Mouse (Mus musculus) forebrain, embryonic 11.5 days (tissue): ENCODE results near the gene Vmn2r31. TPM values are rescaled to one million over a fixed set of nuclear protein-coding genes. Genes with fewer than 3 reads are reported as not detected.
"Not testable (repeated sequence)": the region's sequence is repeated elsewhere in the genome, so short reads cannot be mapped to it uniquely, and the experiment has no call there.

Experiments
- ATAC-seq: fragments of 200-750 bp; cut with Nextera tagmentation; replicated peaks from 2 replicates; pipeline ENCODE4 v1.8.0; 2017; ENCODE audit warnings: moderate TSS enrichment; ENCODE audit not compliant: low FRiP score
- DNase-seq: peaks from one replicate; pipeline ENCODE4 v3.0.0-alpha.2; 2017; ENCODE audit warnings: low spot score
- H3K27ac ChIP-seq: fragments of 300-500 bp; sonication (generic); 2 replicates; pipeline ENCODE4 v1.5.1; 2014; ENCODE audit warnings: low read depth, low read length
- H3K27me3 ChIP-seq: fragments of 300-500 bp; sonication (generic); 2 replicates; pipeline ENCODE4 v1.6.1; 2014; ENCODE audit warnings: mild to moderate bottlenecking, low read length, mixed read lengths; ENCODE audit not compliant: control insufficient read depth, insufficient read depth
- H3K36me3 ChIP-seq: fragments of 300-500 bp; sonication (generic); 2 replicates; pipeline ENCODE4 v1.6.1; 2014; ENCODE audit warnings: mild to moderate bottlenecking, low read length, moderate library complexity, mixed read lengths; ENCODE audit not compliant: control insufficient read depth, insufficient read depth
- H3K4me1 ChIP-seq: fragments of 300-500 bp; sonication (generic); replicated peaks from 2 replicates; pipeline ENCODE4 v1.6.1; 2014; ENCODE audit warnings: low read length, mixed read lengths; ENCODE audit not compliant: control insufficient read depth, insufficient read depth
- H3K4me2 ChIP-seq: fragments of 300-500 bp; sonication (generic); 2 replicates; pipeline ENCODE4 v1.6.1; 2014; ENCODE audit warnings: low read depth, mild to moderate bottlenecking, low read length, moderate library complexity, mixed read lengths; ENCODE audit not compliant: severe bottlenecking
- H3K4me3 ChIP-seq: fragments of 300-500 bp; sonication (generic); 2 replicates; pipeline ENCODE4 v1.5.1; 2014; ENCODE audit warnings: low read depth, low read length
- H3K9ac ChIP-seq: fragments of 300-500 bp; sonication (generic); 2 replicates; pipeline ENCODE4 v1.6.1; 2014; ENCODE audit warnings: low read length
- H3K9me3 ChIP-seq: fragments of 300-500 bp; sonication (generic); 2 replicates; pipeline ENCODE4 v1.6.1; 2016; ENCODE audit warnings: low read length, mixed read lengths; ENCODE audit not compliant: control insufficient read depth
- WGBS: fragments of 180-500 bp; shearing (Covaris S2); extraction: QIAGEN DNeasy Blood & Tissue Kit; methylation state at CpG from one replicate; pipeline ENCODE4 v1.1.7; 2014; 5-methylcytosine and 5-hydroxymethylcytosine counted together
- polyA plus RNA-seq: library from polyadenylated mRNA; unstranded; fragments of >200 nt; fragmentation: Nextera tagmentation; extraction: Ambion mirVana; gene quantifications from 2 replicates; pipeline ENCODE4 v1.2.1, GENCODE M21; 2014

Vmn2r31 gene
- polyA plus RNA-seq = not detected in 2 replicates

DNA sequence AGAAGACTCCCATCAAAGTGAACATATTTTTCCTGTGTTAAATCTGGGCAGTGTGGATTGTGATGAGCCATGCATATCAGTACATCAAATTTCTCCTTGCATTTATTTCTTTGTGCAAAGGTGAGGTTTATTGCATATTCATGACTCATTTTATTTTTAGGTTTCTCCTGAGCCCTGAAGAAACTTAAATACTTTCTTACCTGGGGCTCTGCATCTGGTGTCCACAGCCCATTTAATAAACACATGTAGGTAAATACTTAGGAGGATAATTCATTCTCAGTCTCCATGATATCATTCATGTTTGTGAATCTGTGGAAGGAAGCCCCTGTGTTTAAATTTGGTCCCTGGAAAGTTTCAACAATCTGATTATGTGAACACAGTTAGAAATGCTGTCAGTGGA is at the start of gene Vmn2r31:
Gene Vmn2r31, minus strand, starts transcription at position 101 of the 400 bp plus-strand sequence.
- H3K4me3 ChIP-seq, H3K27ac ChIP-seq, H3K27me3 ChIP-seq, H3K4me1 ChIP-seq, ATAC-seq, H3K9ac ChIP-seq, H3K4me2 ChIP-seq, DNase-seq, H3K9me3 ChIP-seq, H3K36me3 ChIP-seq: not testable (repeated sequence)

DNA sequence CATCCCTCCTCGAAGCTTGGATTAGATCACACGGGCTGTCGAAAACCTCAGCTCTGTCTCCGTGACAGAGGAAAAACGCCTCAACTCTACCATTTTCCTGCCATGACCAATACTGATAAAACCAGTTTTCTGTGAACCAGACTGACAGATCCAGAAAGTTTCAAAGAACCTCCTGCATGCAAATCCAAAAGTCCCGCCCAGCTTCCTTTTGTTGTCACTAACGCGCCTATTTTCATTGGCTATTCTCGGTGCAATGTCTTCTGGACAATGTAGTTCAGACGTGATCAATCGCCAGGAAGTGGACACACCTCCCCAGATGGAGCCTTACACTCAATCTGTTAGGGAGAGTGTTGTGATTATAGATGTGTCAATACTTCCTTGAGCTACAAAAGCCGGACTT is 25.1 kb downstream of the Vmn2r31 start, which contains the start of gene Gm45783:
Gene Gm45783, minus strand, starts transcription at position 143 of the 400 bp plus-strand sequence.
- H3K4me2 ChIP-seq, H3K4me3 ChIP-seq, H3K4me1 ChIP-seq, H3K27me3 ChIP-seq, DNase-seq, H3K9ac ChIP-seq, H3K36me3 ChIP-seq, ATAC-seq, H3K9me3 ChIP-seq, H3K27ac ChIP-seq: not testable (repeated sequence)
- 50% methylated on average over 12 of the region's 12 CpGs for WGBS

DNA sequence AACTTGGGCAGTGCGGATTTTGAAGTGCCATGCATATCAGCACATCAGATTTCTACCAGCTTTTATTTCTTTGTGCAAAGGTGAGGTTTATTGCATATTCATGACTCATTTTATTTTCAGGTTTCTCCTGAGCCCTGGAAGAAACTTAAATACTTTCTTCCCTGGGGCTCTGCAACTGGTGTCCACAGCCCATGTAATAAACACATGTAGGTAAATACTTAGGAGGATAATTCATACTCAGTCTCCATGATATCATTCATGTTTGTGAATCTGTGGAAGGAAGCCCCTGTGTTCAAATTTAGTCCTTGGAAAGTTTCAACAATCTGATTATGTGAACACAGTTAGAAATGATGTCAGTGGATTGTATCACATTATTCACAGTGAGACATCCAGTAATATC is 62.0 kb downstream of the Vmn2r31 start, which contains the start of gene Vmn2r30:
Gene Vmn2r30, minus strand, starts transcription at position 101 of the 400 bp plus-strand sequence.
- DNase-seq, ATAC-seq, H3K4me2 ChIP-seq, H3K9me3 ChIP-seq, H3K36me3 ChIP-seq, H3K4me3 ChIP-seq, H3K27ac ChIP-seq, H3K4me1 ChIP-seq, H3K27me3 ChIP-seq, H3K9ac ChIP-seq: not testable (repeated sequence)
- no CpG with 5 or more reads among the region's 1 CpGs for WGBS

Other genes with a start within 250 kb of the Vmn2r31 start
- gene Zfp418, start 228.4 kb downstream of the Vmn2r31 start, polyA plus RNA-seq = 2.5 and 3.5 TPM in 2 replicates
- 10.8 and 11.3 TPM in 2 replicates for gene Zfp772, start 189.7 kb downstream of the Vmn2r31 start, polyA plus RNA-seq
- 0.24 and 0.45 TPM in 2 replicates for gene Vmn2r29, start 152.4 kb downstream of the Vmn2r31 start, polyA plus RNA-seq
- gene Gm45844, start 121.4 kb downstream of the Vmn2r31 start, polyA plus RNA-seq = 2.0 and 3.2 TPM in 2 replicates
- gene Clcn4, start 98.9 kb downstream of the Vmn2r31 start, polyA plus RNA-seq = 52.2 and 53.8 TPM in 2 replicates
- gene Vmn2r30, start 62.1 kb downstream of the Vmn2r31 start, polyA plus RNA-seq = not detected in 2 replicates
- not detected in 2 replicates for gene Gm45783, start 25.1 kb downstream of the Vmn2r31 start, polyA plus RNA-seq
- gene Vmn2r32, start 80.3 kb upstream of the Vmn2r31 start, polyA plus RNA-seq = not detected in 2 replicates
- gene Vmn2r33, start 167.1 kb upstream of the Vmn2r31 start, polyA plus RNA-seq = not detected in 2 replicates